Mouse (Mus musculus): ENCODE data around the gene Cst6.

Gene Cst6

DNA sequence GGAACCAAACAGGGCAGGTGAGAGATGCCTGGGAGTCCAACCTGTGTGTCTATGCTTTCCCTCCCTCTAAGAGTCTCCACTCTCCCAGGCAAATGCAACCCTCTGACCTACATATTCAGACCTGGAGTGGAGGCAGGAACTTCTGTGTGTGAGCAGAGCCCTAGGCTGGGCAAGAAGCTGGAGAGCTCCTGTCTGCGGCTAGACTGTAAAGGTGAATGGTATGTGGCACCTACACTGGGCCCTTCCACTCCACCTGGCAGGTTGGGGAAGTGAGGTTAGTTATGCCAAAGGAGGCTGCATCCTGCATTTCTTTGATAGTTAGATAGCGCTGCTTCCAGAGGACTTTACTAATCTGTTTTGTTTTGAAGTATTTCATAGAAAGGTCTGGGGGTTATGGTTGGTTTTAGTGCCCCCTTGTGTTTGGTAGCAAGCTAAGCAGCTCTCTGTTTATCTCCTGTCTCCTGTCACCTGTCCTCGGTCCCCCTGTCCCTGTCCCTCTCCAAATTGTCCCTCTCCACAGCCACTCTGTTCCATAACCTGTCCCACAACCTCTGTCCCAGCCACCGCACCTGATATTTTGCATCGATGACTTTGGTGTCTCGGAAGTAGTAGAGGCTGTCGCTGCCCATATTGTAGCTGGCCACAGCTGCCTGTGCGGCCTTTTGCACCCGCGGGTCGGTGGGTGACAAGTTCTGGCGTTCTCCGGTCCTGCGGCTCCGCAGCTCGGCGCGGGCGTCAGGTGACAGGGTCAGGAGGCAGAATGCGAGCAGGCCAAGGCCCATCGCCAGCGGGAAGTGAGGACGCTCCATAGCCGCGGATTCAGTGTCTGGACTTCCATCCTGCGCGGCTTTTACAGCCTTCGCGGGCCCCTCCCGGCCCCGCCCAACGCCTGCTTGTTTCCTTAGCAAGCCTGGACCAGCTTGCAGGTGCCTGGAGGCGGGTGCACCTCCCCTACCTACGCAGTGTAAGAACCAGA is 560 bp downstream of the Cst6 start:
- peak; percentile 74 for DNase-seq (ENCODE audit: low read depth)

GRCm38 (mm10) chr19:5348064-5348463 is 1.3 kb downstream of the Cst6 start:
- no peak for DNase-seq (ENCODE audit: low read depth)

DNA sequence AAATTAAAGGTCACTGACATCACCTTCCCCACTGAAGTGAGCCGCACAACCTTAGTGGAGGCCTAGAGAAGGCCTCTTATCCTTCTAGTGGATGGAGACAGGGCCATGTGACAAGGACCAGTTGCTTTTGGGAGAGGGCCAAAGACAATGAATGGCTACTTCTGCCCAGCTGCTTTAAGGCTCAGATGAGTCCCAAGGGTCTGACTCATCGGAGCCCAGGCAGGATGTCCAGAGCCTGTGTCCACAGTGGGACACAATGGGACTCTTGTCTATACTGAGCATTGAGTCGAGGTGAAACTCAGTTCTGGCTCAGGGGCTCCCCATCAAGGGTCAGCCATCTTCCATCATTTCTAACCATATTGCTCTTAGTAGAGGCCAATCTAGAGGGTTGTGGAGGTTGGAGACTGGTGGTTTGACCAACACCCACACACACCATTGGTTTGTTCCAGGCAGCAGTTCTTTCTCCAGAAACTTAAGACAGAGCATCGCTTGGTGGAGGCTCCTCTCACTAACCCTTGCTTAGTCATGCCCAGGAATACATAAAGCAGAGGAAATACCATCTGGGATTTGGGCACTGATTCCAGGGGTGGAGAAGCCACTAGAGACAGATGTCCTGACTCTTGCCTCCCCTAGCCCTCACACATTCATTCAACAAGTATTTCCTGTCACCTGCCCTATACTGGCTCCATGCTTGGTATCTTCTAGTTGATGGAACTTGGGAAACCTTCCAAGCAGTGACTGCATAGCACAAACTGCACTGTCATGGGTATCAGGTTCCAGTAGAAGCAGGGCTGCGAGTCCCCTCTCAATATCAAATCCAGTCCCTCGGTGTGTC is 3.9 kb downstream of the Cst6 start:
- no peak for DNase-seq (ENCODE audit: low read depth)

- DNase-seq (ENCODE audit: low read depth), result no peak
Measured at GRCm38 (mm10) chr19:5341360-5341759, 8.0 kb downstream of the Cst6 start.

GRCm38 (mm10) chr19:5337975-5338374 is 11.4 kb downstream of the Cst6 start:
- DNase-seq (ENCODE audit: low read depth), result peak; percentile 88

DNA sequence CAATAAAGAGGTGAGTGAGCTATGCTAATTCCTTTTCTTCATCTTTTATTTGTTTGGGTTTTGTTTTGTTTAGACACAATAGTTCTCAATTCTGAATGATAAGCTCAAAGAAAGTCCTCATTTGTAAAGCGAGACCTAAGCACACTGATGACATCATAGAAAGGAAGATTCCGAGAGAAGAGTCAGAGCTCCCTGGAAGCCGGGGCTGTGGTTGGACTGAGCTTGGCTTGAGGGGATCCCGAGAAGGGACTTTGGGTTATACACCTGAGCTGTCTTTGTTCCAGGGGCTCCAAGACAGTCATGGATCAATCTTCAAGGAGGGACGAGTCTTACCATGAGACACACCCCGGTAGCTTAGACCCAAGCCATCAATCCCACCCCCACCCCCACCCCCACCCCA is 13.9 kb downstream of the Cst6 start, which contains the start of gene Catsper1:
TSS of gene Catsper1 (plus strand) at position 301 of the 400 bp plus-strand sequence.
- DNase-seq (ENCODE audit: low read depth), result no peak

DNA sequence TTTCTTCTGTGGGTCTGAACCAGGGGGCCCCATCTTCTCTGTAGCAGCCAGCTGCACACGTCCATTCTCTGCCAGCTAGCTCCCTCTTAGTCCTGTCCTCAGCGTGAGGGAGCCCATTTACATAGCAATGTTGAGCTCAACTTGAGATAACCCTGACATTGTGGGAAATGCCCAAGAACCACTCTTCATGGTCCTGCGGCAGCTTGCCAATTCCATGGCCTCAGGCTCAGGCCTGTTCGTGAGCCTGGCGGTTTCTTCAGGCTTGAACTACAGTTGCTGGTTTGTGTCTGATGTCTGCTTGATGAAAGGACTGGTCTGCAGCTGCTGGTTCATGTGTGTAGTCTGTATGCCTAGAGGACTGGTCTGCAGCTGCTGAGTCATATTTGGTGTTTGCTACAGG is 14.6 kb downstream of the Cst6 start:
- no peak for DNase-seq (ENCODE audit: low read depth)

DNA sequence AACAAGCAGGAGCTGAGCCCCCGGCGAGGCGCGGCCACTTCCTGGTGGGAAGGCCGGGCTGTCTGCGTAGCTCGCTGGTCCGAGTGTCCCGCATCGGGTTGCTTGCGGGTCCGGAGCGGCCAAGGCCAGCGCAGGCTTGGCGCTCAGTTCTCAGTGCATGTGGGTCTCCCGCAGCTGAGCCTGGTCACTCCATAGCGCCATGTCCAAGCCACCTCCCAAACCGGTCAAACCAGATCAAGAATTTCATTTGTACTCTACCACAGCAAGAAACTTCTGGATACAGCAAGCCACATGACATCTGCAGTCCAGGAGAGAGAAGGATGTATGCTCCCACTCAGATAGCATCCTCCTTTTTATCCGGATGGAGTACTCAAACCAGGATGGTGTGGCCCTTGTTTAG is 21.4 kb downstream of the Cst6 start:
- DNase-seq (ENCODE audit: low read depth), result no peak

DNA sequence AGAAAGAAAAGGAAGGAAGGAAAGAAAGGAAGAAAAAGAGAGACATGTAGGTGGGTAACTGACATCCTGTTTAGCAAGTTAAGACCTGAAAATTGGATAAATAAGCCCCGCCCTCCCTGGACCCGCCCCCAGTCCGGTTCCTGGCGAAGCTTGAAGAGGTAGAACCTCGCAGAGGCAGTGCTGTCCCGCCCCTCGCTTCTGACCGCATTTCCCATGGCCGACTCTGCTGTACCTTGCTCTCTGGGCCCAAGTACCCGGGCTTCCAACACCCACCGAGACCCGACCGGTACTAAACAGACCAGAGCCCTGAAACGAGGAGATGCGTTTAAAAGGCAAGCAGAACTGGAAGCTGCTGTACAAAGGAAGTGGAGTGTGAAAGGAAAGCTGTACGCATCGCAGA is 25.6 kb downstream of the Cst6 start:
- DNase-seq (ENCODE audit: low read depth), result peak; percentile 68

- DNase-seq (ENCODE audit: low read depth), result no peak
Measured at GRCm38 (mm10) chr19:5313189-5313588, 36.2 kb downstream of the Cst6 start.

DNA sequence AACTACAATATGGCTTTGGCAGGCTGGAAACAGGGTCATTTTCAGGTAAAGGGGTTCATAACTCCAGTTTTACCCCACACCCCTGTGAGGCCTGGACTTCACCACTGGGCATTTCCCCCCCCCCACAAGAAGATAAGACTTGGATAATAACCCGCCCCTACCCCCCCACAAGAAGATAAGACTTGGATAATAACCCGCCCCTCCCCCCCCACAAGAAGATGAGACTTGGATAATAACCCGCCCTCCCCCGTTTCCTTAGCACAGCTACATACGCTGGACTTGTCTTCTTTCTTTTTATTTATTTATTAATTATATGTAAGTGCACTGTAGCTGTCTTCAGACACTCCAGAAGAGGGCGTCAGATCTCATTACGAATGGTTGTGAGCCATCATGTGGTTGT is 40.3 kb downstream of the Cst6 start:
- DNase-seq (ENCODE audit: low read depth), result peak; percentile 54

- DNase-seq (ENCODE audit: low read depth), result peak; percentile 50
Measured at GRCm38 (mm10) chr19:5306968-5307734, 42.2 kb downstream of the Cst6 start.

DNA sequence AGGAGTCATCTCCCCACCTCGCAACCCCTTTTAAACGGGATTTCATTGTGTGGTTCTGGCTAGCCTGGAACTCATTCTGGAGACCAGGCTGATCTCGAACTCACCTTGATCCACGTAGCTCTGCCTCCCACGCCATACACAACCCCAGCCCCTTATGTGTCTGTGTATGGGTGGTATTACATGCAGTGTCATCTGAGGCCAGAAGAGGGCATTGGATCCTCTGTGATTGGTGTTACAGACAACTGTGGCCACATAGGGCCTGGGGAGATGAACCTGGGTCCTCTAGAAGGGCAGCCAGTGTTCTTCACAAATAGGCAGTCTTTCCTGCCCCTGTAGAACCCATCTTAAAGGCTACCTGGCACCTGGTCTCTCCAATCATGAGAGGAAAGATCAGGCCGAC is 43.1 kb downstream of the Cst6 start:
- DNase-seq (ENCODE audit: low read depth), result peak; percentile 31

- peak; percentile 87 for DNase-seq (ENCODE audit: low read depth)
Measured at GRCm38 (mm10) chr19:5302455-5302854, 46.9 kb downstream of the Cst6 start.

GRCm38 (mm10) chr19:5300588-5300987 is 48.8 kb downstream of the Cst6 start:
- DNase-seq (ENCODE audit: low read depth), result no peak

DNA sequence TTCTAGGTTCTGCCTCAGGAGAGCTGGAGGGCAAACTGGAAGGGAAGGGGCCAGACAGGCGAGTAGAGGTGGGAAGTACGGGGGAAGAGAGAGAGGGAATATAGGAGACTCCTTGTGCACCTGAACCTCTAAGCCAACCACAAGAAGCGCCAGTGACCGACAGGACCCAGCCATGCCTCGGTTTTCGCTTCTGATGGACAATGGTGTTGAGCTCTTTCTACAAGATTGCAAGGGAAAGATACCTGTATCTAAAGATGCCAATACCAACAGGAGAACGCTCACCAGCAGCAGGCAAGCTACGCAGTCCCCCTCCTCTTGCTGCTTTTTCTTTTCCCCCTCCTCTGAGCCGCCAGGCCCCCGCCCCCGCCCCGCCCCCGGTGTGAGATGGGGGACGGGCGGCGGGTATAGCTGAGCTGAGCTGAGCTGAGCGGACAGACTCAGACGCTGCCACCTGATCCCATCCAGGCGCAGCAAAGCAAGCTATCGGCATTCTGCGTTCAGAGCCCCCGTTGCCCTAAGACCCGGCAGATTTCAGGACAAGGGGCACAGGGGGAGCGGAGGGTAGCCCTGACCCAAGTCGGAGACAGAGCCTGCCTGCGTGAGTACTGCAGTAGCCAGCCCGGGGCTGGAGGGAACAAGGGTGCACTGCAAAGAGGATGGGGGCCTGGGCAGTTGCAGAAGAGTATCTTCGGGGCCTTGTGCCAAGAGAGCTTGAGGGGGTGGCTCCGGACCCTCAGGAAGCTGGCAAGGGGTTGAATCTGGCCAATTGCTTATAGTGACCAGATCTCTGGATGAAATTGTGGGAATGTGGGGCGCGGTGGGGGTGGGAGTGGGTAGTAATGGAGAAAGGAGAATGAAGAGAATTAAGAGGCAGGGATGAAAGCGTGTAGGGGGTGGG is 51.2 kb downstream of the Cst6 start, which contains the start of gene Gal3st3:
TSS of gene Gal3st3 (plus strand) at position 429 of the 898 bp plus-strand sequence.
- no peak for DNase-seq (ENCODE audit: low read depth)

- DNase-seq (ENCODE audit: low read depth), result no peak
Measured at GRCm38 (mm10) chr19:5296630-5297029, 52.7 kb downstream of the Cst6 start.

DNA sequence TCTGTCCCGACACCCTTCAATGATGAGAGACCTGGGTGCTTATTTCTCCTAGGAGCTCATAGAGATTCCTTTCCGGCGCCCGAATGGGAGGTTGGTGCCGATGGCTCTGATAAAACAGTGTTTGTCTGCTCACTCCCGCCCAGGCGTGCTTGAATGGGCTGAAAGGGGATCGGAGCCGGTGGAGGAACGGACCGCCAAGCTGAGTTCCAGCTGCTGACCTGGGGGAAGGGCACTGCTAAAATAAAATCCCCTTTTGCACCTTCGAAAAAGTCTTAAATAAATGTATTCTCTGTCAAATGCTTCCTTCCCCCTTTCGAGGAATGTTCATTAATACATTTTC is 53.7 kb downstream of the Cst6 start:
- DNase-seq (ENCODE audit: low read depth), result no peak

GRCm38 (mm10) chr19:5294972-5295735 is 54.2 kb downstream of the Cst6 start, which contains the start of gene Sf3b2:
Sf3b2 (minus strand) TSS chr19:5295455.
- DNase-seq (ENCODE audit: low read depth), result peak; percentile 100
